Mouse (Mus musculus): ENCODE results near the gene Spata5.

- TF ChIP-seq CTCF (IDR thresholded peaks at IDR 0.05; ENCODE audit: low read depth) = no peak
- TF ChIP-seq EP300 (IDR thresholded peaks at IDR 0.05; ENCODE audit: low read depth) = no peak
Measured at GRCm38 (mm10) chr3:37584576-37584975, 164.9 kb downstream of the Spata5 start.

All from heart, postnatal 0 days (tissue).